Mouse (Mus musculus) fat pad, adult 2 months (tissue): ENCODE measurements around the gene Dcaf4.

Source experiments
- DNase-seq: peaks from one replicate; pipeline ENCODE4 v3.0.0-alpha.2; 2011; ENCODE audit warnings: low read depth, low spot score; ENCODE audit errors: extremely low read depth

Gene Dcaf4

GRCm38 (mm10) chr12:83520311-83520890 lies at the start of gene Dcaf4:
Gene Dcaf4, plus strand, starts transcription at chr12:83520466.
- no peak for DNase-seq

- no peak for DNase-seq
These were observed 48.5 kb upstream of the Dcaf4 start for GRCm38 (mm10) chr12:83471760-83472159.

DNA sequence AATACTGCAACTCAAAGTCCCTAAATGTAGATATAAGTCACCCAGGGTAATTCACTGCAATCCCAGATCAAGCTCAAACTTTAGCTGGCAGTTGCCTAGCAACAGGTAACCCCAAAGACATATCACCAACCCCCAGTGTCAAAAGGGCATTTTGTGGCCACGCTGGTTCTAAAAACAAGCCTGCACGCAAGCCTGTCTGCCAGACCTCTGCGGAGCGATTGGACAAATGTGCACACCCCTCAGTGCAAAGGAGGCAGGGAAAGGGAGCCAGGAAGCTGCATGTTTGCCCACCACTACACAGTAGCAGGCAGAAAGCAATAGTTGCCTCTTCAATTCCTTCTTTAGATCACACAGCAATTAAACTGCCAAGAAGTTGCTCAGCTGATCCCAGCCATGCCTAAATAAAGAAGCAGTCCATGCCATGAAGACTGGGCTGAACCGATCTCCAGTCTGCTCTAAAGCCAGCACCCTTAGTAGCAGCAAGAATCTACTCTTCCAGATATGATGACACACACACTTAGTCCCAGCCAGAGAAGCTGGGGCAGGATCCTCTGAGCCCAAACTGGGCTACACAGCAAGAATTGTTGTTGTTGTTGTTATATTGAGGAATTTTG lies 46.2 kb upstream of the Dcaf4 start:
- no peak for DNase-seq

- DNase-seq: no peak
These were observed 44.8 kb upstream of the Dcaf4 start for GRCm38 (mm10) chr12:83475419-83475818.

- no peak for DNase-seq
These were observed 44.0 kb upstream of the Dcaf4 start for GRCm38 (mm10) chr12:83476277-83476676.

DNA sequence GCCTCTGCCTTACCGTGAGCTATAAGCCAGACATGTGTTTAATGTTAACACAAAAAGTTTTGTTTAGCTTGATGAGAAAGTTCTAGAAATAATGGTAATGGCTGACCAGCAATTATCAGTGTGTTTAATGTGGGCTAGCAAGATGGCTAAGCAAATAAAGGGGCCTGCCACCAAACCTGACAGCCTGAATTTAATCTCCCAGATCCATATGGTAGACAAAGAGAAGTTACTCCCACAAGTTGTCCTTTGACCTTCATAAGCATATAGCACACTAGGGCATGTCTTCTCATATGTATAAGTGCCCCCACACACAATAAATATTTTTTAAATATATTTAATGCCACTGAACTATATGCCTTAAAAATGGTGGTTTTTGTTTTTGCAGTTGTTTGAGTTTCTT lies 41.1 kb upstream of the Dcaf4 start:
- DNase-seq: no peak

- no peak for DNase-seq
These were observed 40.4 kb upstream of the Dcaf4 start for GRCm38 (mm10) chr12:83479818-83480401.

- no peak for DNase-seq
These were observed 38.8 kb upstream of the Dcaf4 start for GRCm38 (mm10) chr12:83481439-83481838.

DNA sequence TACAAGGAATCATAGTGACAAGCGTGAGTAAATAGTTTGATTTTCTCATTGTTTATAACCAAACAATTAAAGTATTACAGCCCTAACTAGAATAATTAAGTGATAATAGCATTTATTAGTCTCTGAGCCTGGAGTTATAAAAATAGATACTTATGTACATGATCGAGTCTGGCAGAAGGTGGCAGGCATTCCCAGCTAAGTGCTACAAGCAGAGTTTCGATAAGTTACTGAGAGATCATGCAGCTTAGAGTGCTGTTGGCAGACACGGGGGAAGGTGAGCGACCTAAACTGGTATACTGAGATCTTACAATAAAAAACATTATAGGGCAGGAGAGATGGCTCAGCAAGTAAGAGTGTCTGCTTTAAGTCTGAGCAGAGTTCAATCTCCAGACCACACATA lies 36.6 kb upstream of the Dcaf4 start:
- no peak for DNase-seq

GRCm38 (mm10) chr12:83484855-83485745 lies 35.2 kb upstream of the Dcaf4 start:
- no peak for DNase-seq

DNA sequence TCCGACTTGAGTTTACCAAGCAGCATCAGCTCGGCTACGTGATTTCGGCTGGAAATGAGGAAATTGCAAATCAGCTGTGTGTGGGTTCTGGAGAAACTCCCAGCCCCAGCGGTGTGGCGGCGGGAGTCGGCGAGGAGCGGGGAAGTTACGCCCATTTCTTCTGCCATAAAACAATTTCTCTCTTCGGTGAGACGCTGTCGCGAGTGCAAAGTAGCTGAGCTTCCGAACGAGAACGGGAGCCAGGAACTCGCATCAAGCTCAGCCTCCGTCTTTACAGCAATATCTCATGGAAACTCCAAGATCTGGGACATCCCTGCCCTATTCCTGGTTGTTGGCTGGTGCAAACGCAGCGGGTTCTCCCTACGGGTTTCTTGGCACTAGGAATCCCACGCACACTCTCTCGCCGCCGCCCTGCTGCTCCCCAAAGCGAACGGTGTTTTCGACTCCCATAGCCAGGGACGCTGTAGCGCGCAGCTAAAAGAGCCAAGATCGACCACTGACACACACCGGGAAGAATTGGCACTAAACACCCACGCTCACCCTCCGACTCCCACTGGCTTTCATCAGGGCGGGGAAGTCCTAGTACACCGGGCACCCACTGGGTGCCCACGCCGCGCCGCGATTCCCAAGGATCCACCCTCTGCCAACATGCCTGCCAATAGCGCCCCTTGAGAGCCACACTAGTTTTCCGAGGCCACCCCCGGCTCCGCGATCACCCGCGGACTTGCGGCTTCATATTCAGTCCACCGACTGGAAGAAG lies 34.2 kb upstream of the Dcaf4 start:
- no peak for DNase-seq

DNA sequence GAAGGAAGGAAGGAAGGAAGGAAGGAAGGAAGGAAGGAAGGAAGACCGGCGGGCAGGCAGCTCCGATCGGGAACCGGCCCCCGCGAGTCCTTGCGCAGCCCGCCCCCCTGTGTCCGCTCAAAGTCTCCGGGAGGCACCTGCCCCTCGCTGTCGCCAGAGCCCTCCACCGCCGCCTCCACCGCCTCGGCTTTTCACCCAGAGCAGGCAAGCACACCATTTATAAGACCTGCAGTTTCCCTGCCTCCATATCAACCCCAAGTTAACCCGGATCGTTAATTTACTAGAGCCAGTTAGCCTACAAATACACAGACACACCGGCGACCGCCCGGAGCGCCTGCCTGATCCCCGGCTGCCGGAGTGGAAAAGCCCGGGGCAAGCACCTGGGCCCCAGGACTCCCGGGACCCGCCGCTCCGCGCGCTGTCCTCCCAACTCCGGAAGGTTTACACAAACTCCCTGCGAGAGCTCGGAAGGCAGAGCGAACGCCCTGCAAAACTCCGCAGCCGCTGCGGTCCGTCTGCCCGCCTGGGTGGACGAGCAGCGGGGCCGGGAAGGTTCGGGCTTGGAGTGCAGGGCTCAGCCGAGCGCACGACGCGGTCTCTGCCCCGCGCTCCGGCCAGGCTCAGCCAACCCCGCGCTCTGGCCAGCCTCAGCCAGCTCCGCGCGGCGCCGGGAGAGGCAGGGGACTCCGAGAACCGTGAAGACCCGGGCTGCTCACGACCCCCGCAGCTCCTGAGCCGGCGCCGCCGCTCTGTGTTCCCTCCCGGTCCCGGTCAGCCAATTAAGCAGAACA lies 33.4 kb upstream of the Dcaf4 start:
- DNase-seq: no peak

DNA sequence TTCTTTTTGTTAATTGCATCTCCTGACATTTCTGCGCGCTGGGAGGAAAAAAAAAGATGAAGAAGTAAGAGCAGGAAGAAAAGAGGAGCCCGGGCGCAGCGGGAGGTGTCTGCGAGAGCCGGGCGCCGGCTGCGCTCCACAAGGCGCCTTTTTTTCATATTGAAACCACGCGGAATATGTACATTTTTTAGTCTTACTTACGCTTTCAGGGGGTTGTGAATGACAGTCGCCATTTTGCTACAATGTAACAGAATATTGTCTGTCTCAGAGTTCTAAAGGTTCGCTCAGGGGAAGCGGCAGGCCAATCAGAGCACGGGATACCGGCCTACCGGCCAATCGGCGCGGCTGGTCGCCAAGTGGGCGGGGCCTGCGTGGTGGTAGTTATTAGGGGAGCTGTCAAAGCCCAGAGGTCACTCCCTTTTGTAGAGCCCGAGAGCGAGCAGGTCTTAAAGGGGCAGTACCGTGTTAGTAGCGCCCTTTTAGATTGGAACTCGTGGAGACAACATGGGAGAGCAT lies 32.7 kb upstream of the Dcaf4 start, which contains the start of gene Dpf3:
TSS of gene Dpf3 (minus strand) at position 241 of the 516 bp plus-strand sequence.
- DNase-seq: peak; percentile 56

DNA sequence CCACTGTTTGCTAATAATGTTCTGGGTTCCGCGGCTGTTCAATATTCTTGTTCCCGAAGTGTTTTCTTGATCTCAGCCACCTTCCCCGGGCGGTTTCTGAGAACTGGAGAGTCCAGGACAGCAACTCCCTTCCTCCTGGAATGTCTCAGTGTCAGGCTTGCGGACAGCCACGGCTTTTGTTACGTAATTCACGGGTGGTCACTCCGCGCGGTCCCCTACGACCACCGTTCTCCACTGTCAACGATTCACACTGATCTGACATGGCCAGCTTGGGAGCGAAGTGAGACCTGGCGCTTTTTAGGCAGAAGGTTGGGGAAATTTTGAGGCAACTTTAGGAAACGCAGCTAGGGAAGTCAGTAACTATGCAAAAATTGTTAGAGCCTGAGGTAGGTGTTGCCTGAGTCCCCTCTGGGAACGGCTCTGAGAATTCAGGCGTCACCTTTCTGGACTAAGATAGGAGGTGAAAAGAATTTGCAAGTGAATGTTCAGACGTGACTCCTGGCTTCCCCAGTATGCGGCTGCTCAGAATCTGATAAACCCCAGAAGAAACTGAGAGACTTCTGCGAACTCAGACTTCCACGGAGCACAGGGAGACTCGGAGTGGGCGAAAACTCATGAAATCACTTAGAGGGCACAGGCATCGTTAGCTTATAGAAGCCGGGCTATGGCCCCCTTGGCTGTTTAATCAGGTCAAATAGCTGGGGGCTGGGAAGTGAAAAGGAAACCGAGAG lies 31.9 kb upstream of the Dcaf4 start:
- no peak for DNase-seq

GRCm38 (mm10) chr12:83489748-83490147 lies 30.5 kb upstream of the Dcaf4 start:
- no peak for DNase-seq

GRCm38 (mm10) chr12:83491609-83492008 lies 28.7 kb upstream of the Dcaf4 start:
- no peak for DNase-seq

- DNase-seq: no peak
These were observed 27.5 kb upstream of the Dcaf4 start for GRCm38 (mm10) chr12:83492808-83493207.

- no peak for DNase-seq
These were observed 26.1 kb upstream of the Dcaf4 start for GRCm38 (mm10) chr12:83494196-83494595.
